Mouse (Mus musculus) gonadal fat pad, adult 2 months (tissue): ENCODE measurements around the gene Stac. TPM values are rescaled to one million over a fixed set of nuclear protein-coding genes. Genes with fewer than 3 reads are reported as not detected.

ENCODE experiments used
- DNase-seq: peaks from one replicate; pipeline ENCODE4 v3.0.0-alpha.2; 2012; ENCODE audit warnings: low read depth
- polyA plus RNA-seq: library from polyadenylated mRNA; depleted of rRNA; stranded (reverse); fragments of >200 nt; gene quantifications from 2 replicates; pipeline ENCODE4 v1.2.3, GENCODE M21; 2012

The Stac gene
- polyA plus RNA-seq, 1 experiment = 1.2 TPM

GRCm38 (mm10) chr9:111606603-111607002 lies 83.5 kb downstream of the Stac start:
- DNase-seq = no peak

DNA sequence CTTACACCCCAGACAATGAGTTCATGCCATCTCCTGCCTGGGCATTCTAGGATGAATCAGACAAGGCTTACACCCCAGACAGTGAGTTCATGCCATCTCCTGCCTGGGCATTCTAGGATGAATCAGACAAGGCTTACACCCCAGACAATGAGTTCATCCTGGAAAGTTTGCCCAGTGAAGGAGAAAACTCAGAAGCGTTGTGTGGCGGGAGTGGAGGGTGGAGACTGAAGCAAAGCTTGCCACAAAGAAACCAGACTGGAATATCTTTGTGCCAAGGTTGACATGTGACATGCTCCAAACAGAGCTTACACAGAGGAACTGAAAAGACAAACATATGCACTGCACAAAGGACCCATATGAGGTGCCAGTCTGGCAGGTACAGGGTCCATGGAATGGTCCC lies 102.6 kb downstream of the Stac start:
- DNase-seq = no peak

DNA sequence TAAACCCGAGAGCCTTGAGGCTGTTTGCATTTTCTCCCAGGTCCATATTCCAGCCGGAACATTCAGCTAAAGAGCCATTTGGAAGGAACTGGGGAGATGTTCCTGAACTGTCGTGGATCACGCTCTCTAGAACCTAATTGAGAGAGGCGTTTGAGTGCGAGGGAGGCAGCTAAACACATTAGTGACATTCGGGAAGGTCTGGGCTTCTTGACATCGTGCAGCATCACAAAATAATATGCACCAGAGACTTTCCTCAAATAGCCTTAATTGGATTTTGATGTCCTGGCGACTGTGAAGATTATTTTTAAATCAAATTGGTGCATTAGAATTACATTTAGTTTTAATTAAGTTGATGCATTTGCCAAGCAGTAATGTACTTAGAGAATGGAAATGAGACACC lies 111.4 kb downstream of the Stac start:
- no peak for DNase-seq

- no peak for DNase-seq
Measured at GRCm38 (mm10) chr9:111577453-111577852, 112.7 kb downstream of the Stac start.

GRCm38 (mm10) chr9:111575889-111576288 lies 114.3 kb downstream of the Stac start:
- no peak for DNase-seq

DNA sequence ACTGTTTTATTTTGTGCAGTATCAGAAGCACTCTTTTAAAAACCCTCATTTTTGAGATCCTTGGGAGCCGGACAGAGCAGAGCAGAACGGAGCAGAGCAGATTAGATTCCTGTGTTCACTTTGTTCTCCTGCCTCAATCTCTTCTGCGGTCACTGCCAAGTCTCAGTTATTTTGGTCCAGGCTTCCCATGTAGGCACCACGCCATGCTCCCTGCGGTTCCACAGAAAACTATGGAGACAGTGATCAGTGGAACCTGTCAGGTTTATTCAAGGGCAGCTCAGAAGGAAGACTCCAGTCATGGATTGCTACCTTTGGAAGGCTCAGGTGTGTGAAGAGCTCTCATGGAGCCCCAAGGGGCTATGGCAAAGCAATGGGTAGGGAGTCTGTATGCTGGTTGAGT lies 116.3 kb downstream of the Stac start:
- no peak for DNase-seq

GRCm38 (mm10) chr9:111571619-111572018 lies 118.5 kb downstream of the Stac start:
- DNase-seq = no peak

- DNase-seq = no peak
Measured at GRCm38 (mm10) chr9:111564176-111564575, 126.0 kb downstream of the Stac start.

GRCm38 (mm10) chr9:111563226-111563625 lies 126.9 kb downstream of the Stac start:
- DNase-seq = no peak

- DNase-seq = no peak
Measured at GRCm38 (mm10) chr9:111562217-111562988, 127.7 kb downstream of the Stac start.

DNA sequence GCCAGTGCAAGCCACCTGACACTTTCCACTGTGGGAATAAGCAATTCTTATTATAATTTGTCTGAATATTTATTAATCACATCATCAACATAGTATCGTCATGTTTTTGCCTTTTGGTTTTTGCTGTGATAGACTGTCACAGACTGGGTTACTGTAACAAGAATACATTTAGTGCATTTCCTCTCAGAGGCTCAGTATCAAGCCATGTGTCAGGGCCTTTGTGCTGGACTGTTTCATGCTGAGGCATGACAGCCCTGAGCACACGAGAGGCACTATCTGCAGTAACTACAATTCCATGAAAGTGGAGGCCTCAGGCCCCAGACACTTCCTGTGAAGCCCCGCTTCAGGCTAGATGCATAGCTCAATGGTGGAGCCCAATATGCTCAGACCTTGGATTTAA lies 133.4 kb downstream of the Stac start:
- no peak for DNase-seq

DNA sequence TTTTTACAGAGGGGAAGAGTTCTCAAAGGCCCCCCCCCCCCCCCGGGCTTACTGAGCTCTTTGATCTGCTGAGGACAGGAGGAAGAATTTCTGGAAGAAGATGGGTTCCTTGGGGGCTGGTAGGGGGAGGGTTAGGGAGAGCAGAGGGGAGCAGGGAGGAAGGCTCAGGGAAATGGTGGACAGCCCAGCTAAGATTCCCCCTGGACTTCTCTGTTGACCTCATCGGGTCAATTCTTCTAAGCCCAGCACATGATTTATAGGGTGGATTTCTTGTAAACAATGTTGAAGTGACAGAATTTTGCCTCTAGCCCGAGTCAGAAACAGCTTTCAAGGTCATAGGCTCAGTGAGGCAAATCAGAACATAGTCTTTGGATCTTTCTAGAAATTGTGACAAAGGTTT lies 137.3 kb downstream of the Stac start:
- no peak for DNase-seq

GRCm38 (mm10) chr9:111551461-111552190 lies 138.5 kb downstream of the Stac start:
- DNase-seq = no peak

GRCm38 (mm10) chr9:111550963-111551321 lies 139.2 kb downstream of the Stac start:
- DNase-seq = no peak

GRCm38 (mm10) chr9:111550281-111550962 lies 139.7 kb downstream of the Stac start:
- no peak for DNase-seq

DNA sequence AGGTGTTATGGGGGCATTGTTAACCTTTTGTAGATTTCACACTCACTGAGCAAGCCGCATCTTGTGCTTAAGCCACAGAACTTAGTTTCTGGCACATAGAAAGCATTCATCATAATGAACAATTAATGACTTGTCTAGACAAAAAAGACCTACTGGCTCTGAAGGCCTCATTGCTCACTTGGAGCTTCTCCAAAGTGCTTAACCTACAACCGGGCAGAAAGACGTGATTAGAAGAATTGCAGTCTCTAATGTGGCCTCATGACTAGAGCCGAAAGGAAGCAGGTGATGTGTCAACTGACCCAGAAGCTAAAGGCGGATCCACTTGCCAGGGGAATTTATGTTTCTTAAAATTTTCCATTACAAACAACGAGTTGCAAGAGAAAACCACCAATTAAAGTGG lies 147.5 kb downstream of the Stac start:
- DNase-seq = peak; percentile 82

- DNase-seq = no peak
Measured at GRCm38 (mm10) chr9:111535445-111536064, 154.6 kb downstream of the Stac start.

DNA sequence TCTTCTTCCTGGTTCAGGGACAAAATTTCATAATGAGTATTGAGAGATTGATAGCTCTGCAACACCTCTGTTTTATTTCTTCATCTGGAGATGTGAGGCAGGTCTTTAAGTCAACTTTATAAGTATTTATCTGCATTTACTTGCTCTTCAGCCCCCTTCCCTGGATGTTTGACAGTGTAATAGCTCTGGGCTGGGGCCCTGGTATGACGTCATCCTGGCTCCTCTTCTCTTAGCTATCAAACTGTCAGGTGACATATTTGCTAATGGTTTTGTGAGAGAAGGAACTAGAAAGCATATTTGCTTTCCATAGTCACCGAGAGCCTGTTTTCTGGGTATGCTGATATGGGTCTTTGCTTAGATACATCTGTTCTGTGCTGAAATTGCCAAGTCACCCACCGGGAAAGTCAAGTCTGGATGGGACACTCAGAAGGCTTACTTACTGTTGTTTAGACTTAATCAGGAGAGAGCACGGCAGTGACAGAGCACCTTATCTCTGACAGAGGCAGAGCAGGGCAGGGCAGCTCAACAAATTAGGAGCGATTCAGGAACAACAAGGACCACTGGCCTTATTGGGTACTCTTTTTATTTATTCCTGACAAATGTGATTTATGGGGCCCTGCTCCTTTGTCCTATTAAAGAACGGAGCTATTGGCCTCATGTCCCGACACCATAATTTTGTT lies 155.3 kb downstream of the Stac start:
- DNase-seq = no peak

DNA sequence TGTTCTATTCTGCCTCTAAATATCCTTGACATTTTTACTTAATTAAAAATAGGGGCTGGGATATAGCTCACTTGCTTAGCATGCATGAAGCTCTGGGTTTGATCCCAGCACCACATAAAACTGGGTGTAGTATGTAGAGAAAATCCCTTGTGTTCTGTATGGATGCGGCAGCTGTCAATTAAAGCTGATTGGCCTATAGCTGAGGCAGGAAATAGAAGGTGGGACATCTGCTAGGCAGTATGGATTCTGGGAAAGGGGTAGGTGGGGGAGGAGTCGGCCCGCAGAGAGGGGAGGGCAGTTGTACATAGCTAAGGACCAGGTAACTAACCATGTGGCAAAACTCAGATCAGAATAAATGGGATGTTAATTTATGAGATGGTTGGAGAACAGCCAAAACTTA lies 166.3 kb downstream of the Stac start:
- no peak for DNase-seq

GRCm38 (mm10) chr9:111523111-111523510 lies 167.0 kb downstream of the Stac start:
- DNase-seq = no peak

- no peak for DNase-seq
Measured at GRCm38 (mm10) chr9:111522226-111522625, 167.9 kb downstream of the Stac start.

DNA sequence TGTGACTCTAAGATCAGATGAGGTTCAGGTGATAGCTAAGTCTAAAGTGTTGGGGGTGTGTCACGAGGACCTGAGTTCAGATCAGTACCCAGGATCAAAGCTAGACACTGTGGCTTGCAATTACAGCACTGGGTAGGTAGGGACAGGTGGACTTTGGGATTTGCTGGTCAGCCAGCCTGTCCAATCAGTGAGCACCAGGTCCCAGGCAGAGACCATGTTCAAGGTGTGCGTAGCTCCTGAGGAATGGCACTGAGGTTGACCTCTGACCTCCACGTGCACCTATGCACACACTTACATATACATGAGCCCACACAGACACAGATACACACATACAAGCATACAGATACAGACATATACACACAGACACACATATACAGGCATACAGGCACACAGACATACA lies 174.6 kb downstream of the Stac start:
- DNase-seq = no peak
